Comparison of ENCODE assay signal across 27 mouse cellular contexts in genomic region chr1:161419926-161420325, GRCm38 (mm10). TPM values are rescaled to one million over a fixed set of nuclear protein-coding genes. Genes with fewer than 3 reads are reported as not detected.
A peak's percentile ranks its signal among the peaks of the same experiment; 100 is the strongest.
DNase-seq lines count a peak whose midpoint lies in the region; ATAC-seq and TF ChIP-seq lines count a peak whose summit lies in the region.
"Had no signal": no experiment of that assay in that cellular context is flagged by ENCODE, and none has a peak within 500 bp of the region (broad histone marks: within the 10 kb centered on the region; RNA-seq: fewer than 3 reads in every experiment).

No protein-coding gene starts in this region.

- ATAC-seq in cerebellum, adult (ENCODE audit: insufficient number of reproducible peaks, low FRiP score, low TSS enrichment), result no peak
- no peak for ATAC-seq in embryonic facial prominence, embryonic 14.5 days (ENCODE audit: low read depth)
- ATAC-seq in kidney, embryonic 16.5 days (ENCODE audit: low FRiP score, low TSS enrichment), result 0 out of 2 replicates have a peak, but pooled peaks have one; percentile 35
- no peak for ATAC-seq in lung, embryonic 14.5 days (ENCODE audit: insufficient read depth)
- ATAC-seq: activated CD4-positive, CD25-positive, alpha-beta regulatory T cell, adult 4 months; CD4-positive, CD25-positive, alpha-beta regulatory T cell, adult 4 months; forebrain, embryonic 13.5 days; forebrain, embryonic 15.5 days; forebrain, postnatal 0 days; Patski had no signal

- H3K4me3 ChIP-seq in embryonic facial prominence, embryonic 14.5 days (ENCODE audit: low read depth, low read length), result no peak overlapping the region
- no peak overlapping the region for H3K4me3 ChIP-seq in embryonic facial prominence, embryonic 10.5 days
- no peak overlapping the region for H3K4me3 ChIP-seq in kidney, embryonic 16.5 days (ENCODE audit: low read length)
- H3K4me3 ChIP-seq in lung, embryonic 14.5 days (ENCODE audit: low read depth, low read length), result no peak overlapping the region
- H3K4me3 ChIP-seq: embryonic facial prominence, embryonic 13.5 days; forebrain, embryonic 13.5 days; forebrain, embryonic 15.5 days had no signal

- peak; percentile 66 to 70 for DNase-seq in cerebellum, postnatal 10 days
- peak; percentile 14 for DNase-seq in embryonic facial prominence, embryonic 14.5 days (ENCODE audit: low spot score)
- DNase-seq in embryonic facial prominence, embryonic 10.5 days (ENCODE audit: low spot score), result no peak
- no peak for DNase-seq in kidney, postnatal 4 days
- peak; percentile 44 for DNase-seq in lung, embryonic 14.5 days
- no peak for DNase-seq in lung, postnatal 14 days
- DNase-seq: adrenal gland, adult 8-10 months; adrenal gland, postnatal 14 days; adrenal gland, postnatal 36 days; B cell, adult 2 months; cerebellum, adult 11 months; cerebellum, adult 18-20 months; cerebellum, adult 9-10 months; forebrain, postnatal 0 days had no signal

- no peaks in the 10 kb centered on the region for H3K27me3 ChIP-seq in embryonic facial prominence, embryonic 14.5 days (replicated peaks; ENCODE audit: control insufficient read depth, insufficient read depth, low read length)
- H3K27me3 ChIP-seq in embryonic facial prominence, embryonic 10.5 days (replicated peaks; ENCODE audit: low read depth, poor library complexity, severe bottlenecking), result no peaks in the 10 kb centered on the region
- H3K27me3 ChIP-seq in kidney, embryonic 16.5 days (ENCODE audit: insufficient read depth, low read length), result no peaks in the 10 kb centered on the region
- H3K27me3 ChIP-seq in lung, embryonic 14.5 days (ENCODE audit: insufficient read depth, low read length), result no peaks in the 10 kb centered on the region
- H3K27me3 ChIP-seq: CH12.LX; embryonic facial prominence, embryonic 13.5 days; forebrain, embryonic 13.5 days; forebrain, embryonic 15.5 days; Patski had no signal

- no peaks in the 10 kb centered on the region for H3K4me1 ChIP-seq in embryonic facial prominence, embryonic 14.5 days (ENCODE audit: control insufficient read depth, insufficient read depth, low read length)
- H3K4me1 ChIP-seq in embryonic facial prominence, embryonic 10.5 days, result 0 out of 2 replicates have a peak, but pooled peaks cover 3% of the 10 kb centered on the region
- H3K4me1 ChIP-seq in kidney, embryonic 16.5 days (ENCODE audit: insufficient read depth, low read length), result no peaks in the 10 kb centered on the region
- no peaks in the 10 kb centered on the region for H3K4me1 ChIP-seq in lung, embryonic 14.5 days (ENCODE audit: insufficient read depth)
- H3K4me1 ChIP-seq: embryonic facial prominence, embryonic 13.5 days; forebrain, embryonic 13.5 days; forebrain, embryonic 15.5 days had no signal

- no peak overlapping the region for H3K27ac ChIP-seq in embryonic facial prominence, embryonic 14.5 days (replicated peaks; ENCODE audit: low read depth, low read length)
- H3K27ac ChIP-seq in embryonic facial prominence, embryonic 10.5 days (replicated peaks), result no peak overlapping the region
- no peak overlapping the region for H3K27ac ChIP-seq in kidney, embryonic 16.5 days (ENCODE audit: low read length)
- H3K27ac ChIP-seq in lung, embryonic 14.5 days (ENCODE audit: low read depth), result no peak overlapping the region
- H3K27ac ChIP-seq: embryonic facial prominence, embryonic 13.5 days; forebrain, embryonic 13.5 days; forebrain, embryonic 15.5 days had no signal

- no peak overlapping the region for H3K4me2 ChIP-seq in embryonic facial prominence, embryonic 14.5 days (ENCODE audit: low read depth, low read length)
- no peak overlapping the region for H3K4me2 ChIP-seq in kidney, embryonic 16.5 days (replicated peaks; ENCODE audit: low read depth, low read length)
- H3K4me2 ChIP-seq in lung, embryonic 14.5 days, result no peak overlapping the region
- H3K4me2 ChIP-seq: embryonic facial prominence, embryonic 13.5 days; forebrain, embryonic 13.5 days; forebrain, embryonic 15.5 days had no signal

- TF ChIP-seq CTCF in lung, embryonic 14.5 days (IDR thresholded peaks at IDR 0.05; ENCODE audit: low read depth), result no peak

- no peaks in the 10 kb centered on the region for H3K9me3 ChIP-seq in embryonic facial prominence, embryonic 14.5 days (ENCODE audit: control insufficient read depth, low read length)
- H3K9me3 ChIP-seq in embryonic facial prominence, embryonic 10.5 days, result no peaks in the 10 kb centered on the region
- H3K9me3 ChIP-seq in kidney, embryonic 16.5 days (ENCODE audit: low read length), result no peaks in the 10 kb centered on the region
- no peaks in the 10 kb centered on the region for H3K9me3 ChIP-seq in lung, embryonic 14.5 days (ENCODE audit: low read depth, low read length)
- H3K9me3 ChIP-seq: embryonic facial prominence, embryonic 13.5 days; forebrain, embryonic 13.5 days; forebrain, embryonic 15.5 days; G1E had no signal

- no peaks in the 10 kb centered on the region for H3K36me3 ChIP-seq in embryonic facial prominence, embryonic 14.5 days (ENCODE audit: control insufficient read depth, insufficient read depth, low read length)
- H3K36me3 ChIP-seq in embryonic facial prominence, embryonic 10.5 days (replicated peaks), result no peaks in the 10 kb centered on the region
- no peaks in the 10 kb centered on the region for H3K36me3 ChIP-seq in kidney, embryonic 16.5 days (ENCODE audit: insufficient read depth, low read length)
- no peaks in the 10 kb centered on the region for H3K36me3 ChIP-seq in lung, embryonic 14.5 days (ENCODE audit: insufficient read depth)
- H3K36me3 ChIP-seq: embryonic facial prominence, embryonic 13.5 days; forebrain, embryonic 15.5 days; G1E had no signal

- no peak overlapping the region for H3K9ac ChIP-seq in embryonic facial prominence, embryonic 14.5 days (ENCODE audit: low read depth, low read length)
- H3K9ac ChIP-seq in kidney, embryonic 16.5 days (replicated peaks; ENCODE audit: low read length), result no peak overlapping the region
- H3K9ac ChIP-seq in lung, embryonic 14.5 days, result no peak overlapping the region
- H3K9ac ChIP-seq: embryonic facial prominence, embryonic 13.5 days; forebrain, embryonic 13.5 days; forebrain, embryonic 15.5 days; forebrain, postnatal 0 days had no signal

RNA-seq across cellular contexts. Expression of gene Tnfsf4, which starts 24.7 kb away (rescaled TPM):
- 0.08 and 0.33 TPM in 2 replicates for polyA plus RNA-seq in embryonic facial prominence, embryonic 14.5 days (2014; fragmentation: Nextera tagmentation; extraction: Ambion mirVana)
- not detected in 2 replicates for polyA plus RNA-seq in embryonic facial prominence, embryonic 10.5 days (2016; fragmentation: Nextera tagmentation; extraction: Ambion mirVana)
- polyA plus RNA-seq in kidney, embryonic 16.5 days (2015; fragmentation: Nextera tagmentation; extraction: Ambion mirVana), result 0.09 TPM in 1 of 2 replicates, not detected in the other
- not detected in 2 replicates for polyA plus RNA-seq in lung, embryonic 14.5 days (2014; fragmentation: Nextera tagmentation; extraction: Ambion mirVana)
- polyA plus RNA-seq: cortical plate, adult 2 months; embryonic facial prominence, embryonic 11.5 days; embryonic facial prominence, embryonic 13.5 days; forebrain, embryonic 11.5 days; forebrain, embryonic 13.5 days; forebrain, embryonic 15.5 days; forebrain, postnatal 0 days; G1E; Patski had no signal

Comparison
In these comparisons a context has a peak if more than half of its experiments do, and no peak if none do; other contexts are left out.
1. DNase-seq: peak in cerebellum, postnatal 10 days (2 of 2), embryonic facial prominence, embryonic 14.5 days (single experiment) and lung, embryonic 14.5 days (single experiment); none in embryonic facial prominence, embryonic 10.5 days (single experiment), kidney, postnatal 4 days (0 of 2) and lung, postnatal 14 days (single experiment).